Mouse (Mus musculus): Measurements from ENCODE around the gene 4930558C23Rik. TPM values are rescaled to one million over a fixed set of nuclear protein-coding genes. Genes with fewer than 3 reads are reported as not detected.
"Not testable (repeated sequence)": the region's sequence is repeated elsewhere in the genome, so short reads cannot be mapped to it uniquely, and the experiment has no call there.

The 4930558C23Rik gene
- not detected in 2 replicates for polyA plus RNA-seq (2015; fragmentation: Nextera tagmentation; extraction: Ambion mirVana)

DNA sequence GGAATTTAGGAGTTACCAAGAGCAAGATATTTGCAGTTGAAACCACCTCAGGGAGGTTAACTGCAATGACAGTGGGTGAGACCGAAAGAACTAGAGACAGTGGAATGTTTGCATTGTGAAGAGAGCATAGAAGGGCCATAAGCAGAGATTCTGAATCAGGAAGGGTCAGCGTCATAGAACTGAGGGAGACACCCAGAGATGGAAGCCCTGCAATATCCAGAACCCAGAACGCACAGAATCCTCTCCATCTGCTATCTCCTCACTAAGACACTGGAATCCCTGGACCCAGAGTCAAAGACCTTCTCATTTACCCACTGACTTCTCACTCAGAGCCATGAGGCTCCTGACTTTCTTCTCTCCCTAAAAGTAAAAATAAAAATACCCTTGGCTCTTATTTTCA lies at the start of gene 4930558C23Rik:
4930558C23Rik (minus strand) TSS at position 101 of the 400 bp plus-strand sequence.
- no peak within 1 kb of the TSS for H3K4me2 ChIP-seq
- no peaks in the 10 kb centered on the region for H3K36me3 ChIP-seq (replicated peaks)
- H3K27ac ChIP-seq (replicated peaks) = no peak within 1 kb of the TSS
- H3K9ac ChIP-seq = no peak within 1 kb of the TSS
- 0 out of 2 replicates have a peak, but pooled peaks cover 3% of the 10 kb centered on the region for H3K27me3 ChIP-seq
- 82% methylated on average over 3 of the region's 3 CpGs for WGBS (ENCODE audit: insufficient replicate concordance)
- H3K9me3 ChIP-seq (replicated peaks) = no peaks in the 10 kb centered on the region
- no peak for ATAC-seq (ENCODE audit: insufficient read depth)
- H3K4me3 ChIP-seq (replicated peaks) = no peak within 1 kb of the TSS
- no peaks in the 10 kb centered on the region for H3K4me1 ChIP-seq (replicated peaks)

DNA sequence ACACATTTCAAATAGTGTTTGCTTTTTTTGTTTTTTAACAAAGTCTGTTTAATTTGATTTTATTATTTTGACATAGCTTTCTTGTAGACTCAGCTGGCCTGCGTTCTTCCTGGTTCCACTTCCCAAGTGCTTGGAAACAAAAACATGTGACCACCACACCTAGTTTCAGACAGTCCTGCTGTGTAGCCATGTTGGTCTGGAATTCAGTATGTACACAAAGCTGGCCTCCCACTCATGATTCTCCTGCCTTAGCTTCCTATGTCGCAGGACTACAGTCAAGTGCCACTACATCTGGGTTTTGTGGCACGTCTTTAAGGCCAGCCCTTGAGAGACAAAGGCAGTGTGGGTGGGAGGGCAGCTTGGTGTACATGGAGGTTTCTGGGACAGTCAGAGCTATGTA lies 48.3 kb upstream of the 4930558C23Rik start:
- H3K9me3 ChIP-seq (replicated peaks) = no peaks in the 10 kb centered on the region
- H3K4me2 ChIP-seq = no peak overlapping the region
- no peak overlapping the region for H3K27ac ChIP-seq (replicated peaks)
- no peaks in the 10 kb centered on the region for H3K27me3 ChIP-seq
- ATAC-seq (ENCODE audit: insufficient read depth) = no peak
- peaks cover 62% of the 10 kb centered on the region for H3K36me3 ChIP-seq (replicated peaks)
- 88% methylated on average over 3 of the region's 3 CpGs for WGBS (ENCODE audit: insufficient replicate concordance)
- H3K4me3 ChIP-seq (replicated peaks) = no peak overlapping the region
- no peak overlapping the region for H3K9ac ChIP-seq
- no peaks in the 10 kb centered on the region for H3K4me1 ChIP-seq (replicated peaks)

DNA sequence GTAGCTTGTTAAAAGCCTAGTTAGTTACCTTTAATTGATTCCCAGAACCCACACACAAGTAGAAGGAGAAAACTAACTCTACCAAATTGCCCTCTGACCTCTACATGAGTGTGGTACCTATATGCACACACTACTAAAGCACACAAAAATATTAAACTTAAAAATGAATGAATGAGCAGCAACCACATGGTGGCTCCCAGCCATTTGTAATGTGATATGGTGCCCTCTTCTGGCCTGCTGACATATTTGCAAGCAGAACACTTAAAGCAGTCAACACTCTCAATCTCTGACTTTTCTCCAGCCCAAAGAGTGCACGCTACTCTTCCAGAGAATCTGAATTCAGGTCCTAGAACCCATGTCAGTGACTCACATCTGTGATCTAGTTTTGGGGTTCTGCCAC lies 47.8 kb upstream of the 4930558C23Rik start:
- 25% methylated on average over 1 of the region's 1 CpGs for WGBS (ENCODE audit: insufficient replicate concordance)
- no peak; the same call in 1 of the 2 replicates for ATAC-seq (ENCODE audit: insufficient read depth)
- H3K9ac ChIP-seq = no peak overlapping the region
- H3K36me3 ChIP-seq (replicated peaks) = peaks cover 62% of the 10 kb centered on the region
- no peak overlapping the region for H3K4me2 ChIP-seq
- H3K4me1 ChIP-seq (replicated peaks) = 0 out of 2 replicates have a peak, but pooled peaks cover 1% of the 10 kb centered on the region
- no peaks in the 10 kb centered on the region for H3K9me3 ChIP-seq (replicated peaks)
- no peak overlapping the region for H3K4me3 ChIP-seq (replicated peaks)
- no peak overlapping the region for H3K27ac ChIP-seq (replicated peaks)
- no peaks in the 10 kb centered on the region for H3K27me3 ChIP-seq

DNA sequence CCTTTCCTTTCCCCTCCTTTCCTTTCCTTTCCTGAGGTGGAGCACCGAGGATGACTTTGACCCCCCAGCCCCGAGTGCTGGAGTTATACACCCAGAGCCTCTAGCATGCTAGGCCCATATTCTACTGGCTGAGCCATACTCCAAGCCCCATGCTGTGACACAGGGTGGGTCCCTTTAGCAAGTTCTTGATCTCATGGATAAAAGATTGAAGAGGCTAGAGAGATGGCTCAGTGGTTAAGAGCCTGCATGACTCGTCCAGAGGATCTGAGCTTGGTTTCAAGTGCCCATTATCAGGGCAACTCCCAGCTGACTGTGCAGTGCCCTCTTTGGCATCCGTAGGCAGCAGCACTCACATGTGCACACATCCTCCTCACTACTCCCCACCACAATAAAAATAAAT lies 42.7 kb upstream of the 4930558C23Rik start:
- no peaks in the 10 kb centered on the region for H3K9me3 ChIP-seq (replicated peaks)
- H3K27ac ChIP-seq (replicated peaks) = no peak overlapping the region
- H3K4me2 ChIP-seq = no peak overlapping the region
- ATAC-seq (ENCODE audit: insufficient read depth) = no peak
- peaks cover 16% of the 10 kb centered on the region for H3K36me3 ChIP-seq (replicated peaks)
- H3K4me1 ChIP-seq (replicated peaks) = peaks cover 7% of the 10 kb centered on the region; the same call in 1 of the 2 replicates
- H3K27me3 ChIP-seq = no peaks in the 10 kb centered on the region
- H3K4me3 ChIP-seq (replicated peaks) = no peak overlapping the region
- no peak overlapping the region for H3K9ac ChIP-seq
- 64% methylated on average over 4 of the region's 4 CpGs for WGBS (ENCODE audit: insufficient replicate concordance)

DNA sequence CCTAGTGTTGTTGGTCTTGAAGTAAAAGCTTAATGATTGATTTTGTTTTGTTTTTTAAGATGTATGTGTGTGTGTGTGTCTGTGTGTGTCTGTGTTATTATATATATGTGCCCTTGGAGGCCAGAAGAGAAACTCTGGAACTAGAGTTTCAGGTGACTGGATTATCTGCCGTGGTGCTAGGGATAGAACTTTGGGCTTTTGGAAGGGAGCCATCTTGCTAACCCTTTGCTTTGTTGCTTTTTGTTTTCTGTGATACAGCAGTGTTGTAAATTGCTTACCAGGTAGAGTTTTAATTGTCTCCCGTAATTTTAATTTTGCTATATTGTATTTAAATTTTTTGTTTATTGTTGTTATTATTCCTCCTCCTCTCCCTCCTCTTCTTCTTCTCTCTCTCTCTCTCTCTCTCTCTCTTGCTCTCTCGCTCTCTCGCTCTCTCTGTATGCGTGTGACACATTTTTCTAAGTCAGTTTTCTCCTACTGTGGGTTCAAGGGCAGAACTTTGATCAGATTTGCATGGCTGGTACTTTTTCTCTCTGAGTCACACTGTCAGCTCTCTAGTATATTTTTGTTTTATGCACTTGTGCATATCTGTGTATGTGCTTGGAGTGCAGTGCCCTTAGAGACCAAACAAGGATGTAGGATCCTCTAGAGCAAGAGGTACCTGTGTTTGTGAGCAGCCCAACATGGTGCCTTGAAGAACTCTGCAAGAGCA lies 39.9 kb upstream of the 4930558C23Rik start:
- Histone ChIP-seq H3K4me3 (replicated peaks) (no peak overlapping the region), H3K36me3 (replicated peaks) (peaks cover 17% of the 10 kb centered on the region)

DNA sequence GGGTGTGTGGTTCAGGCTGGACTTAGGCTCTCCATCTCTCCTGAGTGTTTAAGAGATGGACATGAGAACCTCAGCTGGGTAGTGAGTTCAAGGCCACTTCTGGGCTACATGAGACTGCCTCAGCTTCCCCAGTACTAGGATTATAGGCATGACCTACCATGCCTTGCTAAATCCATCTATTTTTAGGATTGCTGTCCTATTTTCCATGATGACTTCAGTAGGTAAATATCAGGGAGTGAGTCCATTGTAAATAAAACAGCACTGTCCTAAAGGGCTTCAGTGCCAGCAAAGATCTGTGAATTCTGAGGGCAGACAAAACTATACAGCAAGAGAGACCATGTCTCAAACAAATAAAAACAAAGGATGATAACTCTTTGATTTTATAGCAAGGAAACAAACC lies 37.0 kb upstream of the 4930558C23Rik start:
- H3K9me3 ChIP-seq (replicated peaks) = no peaks in the 10 kb centered on the region
- peaks cover 30% of the 10 kb centered on the region for H3K36me3 ChIP-seq (replicated peaks)
- no peak overlapping the region for H3K9ac ChIP-seq
- H3K4me1 ChIP-seq (replicated peaks) = peaks cover 20% of the 10 kb centered on the region
- H3K4me3 ChIP-seq (replicated peaks) = no peak overlapping the region
- no peak overlapping the region for H3K4me2 ChIP-seq
- H3K27me3 ChIP-seq = no peaks in the 10 kb centered on the region
- no peak overlapping the region; the same call in 1 of the 2 replicates for H3K27ac ChIP-seq (replicated peaks)
- no peak for ATAC-seq (ENCODE audit: insufficient read depth)

More for the DNA sequence above, 39.9 kb upstream of the 4930558C23Rik start:
- ATAC-seq (ENCODE audit: insufficient read depth) = no peak
- Histone ChIP-seq H3K27me3 (no peaks in the 10 kb centered on the region), H3K9me3 (replicated peaks) (no peaks in the 10 kb centered on the region), H3K27ac (replicated peaks) (no peak overlapping the region), H3K9ac (no peak overlapping the region), H3K4me2 (no peak overlapping the region), H3K4me1 (replicated peaks) (peaks cover 10% of the 10 kb centered on the region; the same call in 1 of the 2 replicates)
- 77% methylated on average over 5 of the region's 5 CpGs for WGBS (ENCODE audit: insufficient replicate concordance)

DNA sequence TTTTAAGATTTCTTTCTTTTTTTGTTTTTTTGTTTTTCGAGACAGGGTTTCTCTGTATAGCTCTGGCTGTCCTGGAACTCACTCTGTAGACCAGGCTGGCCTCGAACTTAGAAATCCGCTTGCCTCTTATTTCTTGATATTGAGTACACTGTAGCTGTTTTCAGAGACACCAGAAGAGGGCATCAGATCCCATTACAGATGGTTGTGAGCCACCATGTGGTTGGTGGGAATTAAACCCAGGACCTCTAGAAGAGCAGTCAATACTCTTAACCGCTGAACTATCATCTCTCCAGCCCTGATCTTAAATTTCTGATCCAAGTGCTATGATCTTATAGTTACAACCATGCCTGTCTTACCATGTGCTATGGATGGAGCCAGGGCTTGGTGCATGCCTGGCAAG lies 36.0 kb upstream of the 4930558C23Rik start:
- H3K9ac ChIP-seq; H3K9me3 ChIP-seq (replicated peaks); H3K4me3 ChIP-seq (replicated peaks); H3K27me3 ChIP-seq; H3K4me2 ChIP-seq; H3K27ac ChIP-seq (replicated peaks); ATAC-seq (ENCODE audit: insufficient read depth): not testable (repeated sequence)
- Histone ChIP-seq H3K4me1 (replicated peaks) (peaks cover 20% of the 10 kb centered on the region), H3K36me3 (replicated peaks) (peaks cover 30% of the 10 kb centered on the region)
- WGBS (ENCODE audit: insufficient replicate concordance) = 88% methylated on average over 4 of the region's 4 CpGs

DNA sequence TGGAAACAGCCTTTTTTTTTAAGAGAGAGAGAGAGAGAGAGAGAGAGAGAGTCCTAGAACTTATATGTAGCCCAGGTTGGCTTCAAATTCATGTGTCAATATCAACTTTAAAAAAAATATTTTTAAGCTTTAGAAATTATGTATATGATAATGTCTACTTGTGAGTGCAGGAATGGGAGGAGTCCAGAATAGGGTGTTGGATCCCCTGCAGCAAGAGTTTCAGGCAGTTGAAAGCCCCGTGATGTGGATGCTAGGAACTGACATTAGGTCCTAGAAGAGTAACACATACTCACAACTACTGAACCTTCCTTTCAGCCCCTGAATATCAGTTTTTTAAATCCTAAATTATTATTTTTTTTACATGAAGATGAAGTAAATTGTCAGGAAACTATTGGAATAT lies 32.9 kb upstream of the 4930558C23Rik start:
- Histone ChIP-seq H3K36me3 (replicated peaks) (peaks cover 30% of the 10 kb centered on the region), H3K27ac (replicated peaks) (no peak overlapping the region), H3K9me3 (replicated peaks) (no peaks in the 10 kb centered on the region), H3K4me2 (peak overlapping the region; percentile 66), H3K4me1 (replicated peaks) (peaks cover 21% of the 10 kb centered on the region), H3K4me3 (replicated peaks) (peak overlapping the region; percentile 88), H3K9ac (no peak overlapping the region; the same call in 1 of the 2 replicates), H3K27me3 (no peaks in the 10 kb centered on the region)
- WGBS (ENCODE audit: insufficient replicate concordance) = 34% methylated on average over 1 of the region's 1 CpGs
- no peak for ATAC-seq (ENCODE audit: insufficient read depth)

DNA sequence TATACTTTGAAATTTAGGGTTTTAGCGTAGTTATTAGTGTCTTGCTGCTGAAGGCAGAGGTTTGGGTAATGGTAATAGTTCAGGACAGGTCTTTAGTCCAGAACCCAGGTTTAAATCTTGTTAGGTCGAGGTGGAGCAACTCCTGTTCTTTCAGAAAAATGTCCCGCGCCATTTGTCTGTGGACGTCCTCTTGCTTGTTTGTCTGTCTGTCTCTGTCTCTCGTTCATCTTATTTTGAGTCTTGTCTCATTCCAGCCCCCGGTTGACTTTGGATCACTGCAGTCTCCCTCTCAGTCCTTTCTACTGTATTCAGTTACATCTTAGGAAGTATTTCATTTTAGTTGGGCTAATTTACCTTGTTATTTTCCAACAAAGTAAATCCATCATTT lies 32.3 kb upstream of the 4930558C23Rik start:
- WGBS (ENCODE audit: insufficient replicate concordance) = under 1% methylated on average over 7 of the region's 7 CpGs
- Histone ChIP-seq H3K27ac (replicated peaks) (peak overlapping the region; percentile 95), H3K9me3 (replicated peaks) (no peaks in the 10 kb centered on the region)

DNA sequence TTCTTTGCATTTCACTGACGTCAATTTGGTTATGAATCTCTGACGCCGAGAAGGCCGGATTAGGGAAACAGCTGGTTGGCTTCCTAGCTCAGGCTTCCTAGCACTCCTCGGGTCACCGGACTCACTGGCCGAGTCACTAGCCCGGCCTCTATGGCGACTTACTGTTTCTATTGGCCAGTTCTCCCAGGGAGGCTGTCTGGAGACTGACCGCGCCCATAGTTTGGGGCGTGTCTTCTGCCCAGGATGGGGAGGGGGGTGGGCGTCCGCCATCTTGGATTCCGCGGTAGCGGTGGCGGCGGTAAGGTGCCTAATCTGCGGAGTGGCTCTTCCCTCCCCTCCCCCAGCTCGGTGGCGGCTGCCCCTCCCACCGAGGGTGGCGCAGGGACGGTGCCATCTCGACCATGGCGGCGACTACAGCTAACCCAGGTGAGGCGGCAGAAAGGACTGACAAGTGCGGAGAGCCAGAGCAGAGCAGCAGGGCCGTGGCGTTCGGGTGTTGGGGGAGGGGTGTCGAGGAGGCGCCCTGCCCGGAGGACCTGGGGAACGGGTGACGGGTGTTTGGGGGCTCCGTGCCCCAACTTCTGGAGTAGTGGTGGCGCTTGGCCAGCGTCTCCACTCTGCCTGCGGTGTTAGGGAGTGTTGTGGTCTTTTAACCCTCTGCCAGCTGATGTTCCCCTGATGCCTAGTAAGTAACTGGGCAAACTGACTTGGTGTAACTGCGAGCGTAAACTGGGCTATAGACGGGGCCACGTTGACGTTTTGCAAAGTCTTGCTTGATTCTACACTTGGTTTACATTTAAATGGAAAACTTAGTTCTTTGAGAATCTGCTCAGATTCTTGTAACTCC lies 31.7 kb upstream of the 4930558C23Rik start, which contains the start of gene Arnt:
Arnt (plus strand) TSS at position 253 of the 847 bp plus-strand sequence.
- H3K4me1 ChIP-seq (replicated peaks) = peaks cover 21% of the 10 kb centered on the region
- H3K36me3 ChIP-seq (replicated peaks) = peaks cover 26% of the 10 kb centered on the region
- H3K9ac ChIP-seq = peak within 1 kb of the TSS; percentile 89
- H3K27me3 ChIP-seq = peaks cover under 1% of the 10 kb centered on the region
- peak within 1 kb of the TSS; percentile 88 for H3K4me3 ChIP-seq (replicated peaks)
- H3K9me3 ChIP-seq (replicated peaks) = no peaks in the 10 kb centered on the region
- under 1% methylated on average over 47 of the region's 47 CpGs for WGBS (ENCODE audit: insufficient replicate concordance)
- peak within 1 kb of the TSS; percentile 66 for H3K4me2 ChIP-seq
- ATAC-seq (ENCODE audit: insufficient read depth) = peak; percentile 99
- peak within 1 kb of the TSS; percentile 95 for H3K27ac ChIP-seq (replicated peaks)

More for the DNA sequence above, 32.3 kb upstream of the 4930558C23Rik start:
- Histone ChIP-seq H3K4me3 (replicated peaks) (peak overlapping the region; percentile 88), H3K4me2 (peak overlapping the region; percentile 66), H3K27me3 (no peaks in the 10 kb centered on the region), H3K36me3 (replicated peaks) (peaks cover 30% of the 10 kb centered on the region), H3K4me1 (replicated peaks) (peaks cover 21% of the 10 kb centered on the region), H3K9ac (peak overlapping the region; percentile 89)
- ATAC-seq (ENCODE audit: insufficient read depth) = no peak

DNA sequence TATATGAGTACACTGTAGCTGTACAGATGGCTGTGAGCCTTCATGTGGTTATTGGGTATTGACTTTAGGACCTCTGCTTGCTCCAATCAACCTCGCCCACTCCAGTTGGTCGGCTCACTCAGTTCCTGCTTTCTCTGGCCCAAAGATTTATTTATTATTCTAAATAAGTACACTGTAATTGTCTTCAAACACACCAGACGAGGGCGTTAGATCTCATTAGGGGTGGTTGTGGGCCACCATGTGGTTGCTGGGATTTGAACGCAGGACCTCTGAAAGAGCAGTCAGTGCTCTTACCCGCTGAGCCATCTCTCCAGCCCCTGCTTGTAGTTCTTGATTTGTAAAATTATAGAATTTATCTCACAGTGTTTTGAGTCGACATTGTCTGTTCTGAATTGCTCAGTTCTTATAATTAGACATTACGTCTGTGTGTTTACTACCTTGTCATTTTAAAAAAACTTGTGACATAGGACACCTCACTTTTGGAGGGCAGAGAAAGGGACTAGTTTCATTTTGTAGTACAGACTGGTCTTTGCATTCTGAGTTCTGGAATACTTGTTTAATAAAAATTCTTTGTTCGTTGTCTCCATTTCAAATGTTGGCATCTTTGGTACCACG lies 30.8 kb upstream of the 4930558C23Rik start:
- Histone ChIP-seq H3K9me3 (replicated peaks) (no peaks in the 10 kb centered on the region), H3K4me1 (replicated peaks) (peaks cover 18% of the 10 kb centered on the region), H3K4me2 (peak overlapping the region; percentile 66), H3K4me3 (replicated peaks) (peak overlapping the region; percentile 88), H3K27ac (replicated peaks) (peak overlapping the region; percentile 95), H3K36me3 (replicated peaks) (peaks cover 20% of the 10 kb centered on the region), H3K27me3 (peaks cover 7% of the 10 kb centered on the region), H3K9ac (peak overlapping the region; percentile 89)
- 58% methylated on average over 10 of the region's 10 CpGs for WGBS (ENCODE audit: insufficient replicate concordance)
- ATAC-seq (ENCODE audit: insufficient read depth) = no peak

Measured in liver, embryonic 15.5 days (tissue).